Mouse (Mus musculus) intestine, embryonic 16.5 days (tissue): Measurements from ENCODE around the gene Iqcn. TPM values are rescaled to one million over a fixed set of nuclear protein-coding genes. Genes with fewer than 3 reads are reported as not detected.

ENCODE experiments used
- ATAC-seq: fragments of 200-750 bp; cut with Nextera tagmentation; 2 replicates; pipeline ENCODE4 v1.8.0; 2017; ENCODE audit warnings: moderate TSS enrichment, moderate library complexity
- H3K27ac ChIP-seq: fragments of 300-500 bp; sonication (generic); 2 replicates; pipeline ENCODE4 v1.5.1; 2014; ENCODE audit warnings: mild to moderate bottlenecking, low read length
- H3K27me3 ChIP-seq: fragments of 300-500 bp; sonication (generic); replicated peaks from 2 replicates; pipeline ENCODE4 v1.6.1; 2014; ENCODE audit warnings: low read length, control low read depth, mixed read lengths; ENCODE audit not compliant: control insufficient read depth, insufficient read depth
- H3K36me3 ChIP-seq: fragments of 300-500 bp; sonication (generic); 2 replicates; pipeline ENCODE4 v1.6.1; 2014; ENCODE audit warnings: low read length, control low read depth; ENCODE audit not compliant: control insufficient read depth, insufficient read depth
- H3K4me1 ChIP-seq: fragments of 300-500 bp; sonication (generic); 2 replicates; pipeline ENCODE4 v1.6.1; 2014; ENCODE audit warnings: low read length, control low read depth, mixed read lengths; ENCODE audit not compliant: control insufficient read depth, insufficient read depth
- H3K4me2 ChIP-seq: fragments of 300-500 bp; sonication (generic); 2 replicates; pipeline ENCODE4 v1.6.1; 2014; ENCODE audit warnings: low read depth, low read length, control low read depth
- H3K4me3 ChIP-seq: fragments of 300-500 bp; sonication (generic); 2 replicates; pipeline ENCODE4 v1.5.1; 2014; ENCODE audit warnings: mild to moderate bottlenecking, low read length
- H3K9ac ChIP-seq: fragments of 300-500 bp; sonication (generic); 2 replicates; pipeline ENCODE4 v1.6.1; 2014; ENCODE audit warnings: low read depth, low read length
- H3K9me3 ChIP-seq: fragments of 300-500 bp; sonication (generic); 2 replicates; pipeline ENCODE4 v1.6.1; 2016; ENCODE audit warnings: low read length, control low read depth; ENCODE audit not compliant: control insufficient read depth
- WGBS: fragments of 180-500 bp; shearing (Covaris S2); extraction: QIAGEN DNeasy Blood & Tissue Kit; methylation state at CpG from one replicate; pipeline ENCODE4 v1.1.7; 2014; 5-methylcytosine and 5-hydroxymethylcytosine counted together
- polyA plus RNA-seq: library from polyadenylated mRNA; unstranded; fragments of >200 nt; fragmentation: Nextera tagmentation; extraction: Ambion mirVana; gene quantifications from 2 replicates; pipeline ENCODE4 v1.2.1, GENCODE M21; 2015

The Iqcn gene
- polyA plus RNA-seq, 1 experiment from 2014 or later = not detected

DNA sequence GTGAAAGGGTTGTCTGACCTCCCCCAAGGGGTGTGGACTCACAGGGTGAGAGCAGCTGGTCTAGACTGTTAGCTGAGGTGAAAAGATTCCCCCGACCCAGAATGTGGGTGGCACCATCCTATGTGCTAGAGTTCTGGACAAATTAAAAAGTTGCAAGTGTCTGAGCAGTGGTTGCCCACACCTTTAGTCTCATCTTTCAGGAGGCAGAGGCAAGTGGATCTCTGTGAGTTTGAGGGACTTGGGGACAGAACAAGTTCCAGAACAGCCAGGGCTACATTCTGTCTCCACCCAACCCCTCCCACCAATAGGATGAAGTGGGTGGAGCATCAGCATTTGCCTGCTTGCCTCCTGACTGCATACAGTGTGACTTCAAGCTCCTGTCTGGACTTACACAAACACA lies 58.9 kb downstream of the Iqcn start:
- Histone ChIP-seq H3K4me1 (peaks cover 31% of the 10 kb centered on the region), H3K27ac (no peak overlapping the region), H3K9ac (no peak overlapping the region), H3K9me3 (no peaks in the 10 kb centered on the region), H3K4me2 (no peak overlapping the region), H3K36me3 (peaks cover 2% of the 10 kb centered on the region; the same call in 1 of the 2 replicates), H3K27me3 (no peaks in the 10 kb centered on the region), H3K4me3 (no peak overlapping the region)
- 70% methylated on average over 1 of the region's 1 CpGs for WGBS
- ATAC-seq = no peak

DNA sequence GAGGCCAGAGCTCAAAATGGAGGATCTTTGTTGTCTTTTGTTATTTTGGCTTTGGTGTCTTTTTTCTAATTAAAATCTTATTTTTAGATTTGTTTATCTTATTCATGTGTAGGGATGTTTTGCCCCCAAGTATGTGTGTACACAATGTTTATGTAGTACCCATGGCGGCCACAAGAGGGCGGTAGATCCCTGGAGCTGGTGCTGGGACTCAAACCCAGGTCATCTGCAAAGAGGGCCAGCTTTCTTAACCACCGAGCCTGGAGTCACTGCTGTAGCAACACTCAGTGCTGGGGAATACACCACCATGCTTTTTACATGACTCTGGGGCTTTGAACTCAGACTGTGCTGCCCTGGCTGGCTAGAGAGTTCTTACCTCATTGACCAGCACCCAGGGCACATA lies 60.1 kb downstream of the Iqcn start:
- Histone ChIP-seq H3K9ac (0 out of 2 replicates have a peak overlapping the region, but pooled peaks have one; percentile 39), H3K4me2 (peak overlapping the region; percentile 36), H3K4me1 (peaks cover 31% of the 10 kb centered on the region), H3K36me3 (peaks cover 6% of the 10 kb centered on the region), H3K4me3 (no peak overlapping the region), H3K27me3 (no peaks in the 10 kb centered on the region), H3K27ac (peak overlapping the region; percentile 91), H3K9me3 (no peaks in the 10 kb centered on the region)
- no peak for ATAC-seq
- 8% methylated on average over 3 of the region's 3 CpGs for WGBS

DNA sequence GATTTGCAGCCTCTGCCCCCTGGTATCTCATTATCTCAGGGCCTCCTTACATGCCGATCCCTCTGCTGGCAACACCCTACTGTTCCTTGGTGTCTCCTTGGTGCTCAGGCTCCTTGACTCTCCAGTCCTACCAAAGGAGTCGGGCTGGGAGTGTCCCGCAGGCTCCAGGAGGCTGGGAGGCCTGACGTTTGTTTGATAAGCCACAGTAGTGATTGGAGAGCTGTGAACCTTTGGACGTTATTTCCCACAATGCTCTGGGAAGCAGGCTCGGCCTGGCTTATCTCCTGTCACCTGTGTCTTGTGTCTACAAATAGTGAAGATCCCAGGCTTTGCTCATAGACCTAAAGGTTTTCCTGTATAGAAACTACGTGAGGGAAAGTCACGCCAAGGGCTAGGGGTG lies 60.8 kb downstream of the Iqcn start:
- Histone ChIP-seq H3K36me3 (peaks cover 10% of the 10 kb centered on the region), H3K27ac (peak overlapping the region; percentile 91), H3K9me3 (no peaks in the 10 kb centered on the region), H3K27me3 (no peaks in the 10 kb centered on the region), H3K4me2 (peak overlapping the region; percentile 92), H3K4me1 (peaks cover 25% of the 10 kb centered on the region), H3K9ac (0 out of 2 replicates have a peak overlapping the region, but pooled peaks have one; percentile 82), H3K4me3 (0 out of 2 replicates have a peak overlapping the region, but pooled peaks have one; percentile 4)
- peak; percentile 74 for ATAC-seq
- 59% methylated on average over 8 of the region's 8 CpGs for WGBS

DNA sequence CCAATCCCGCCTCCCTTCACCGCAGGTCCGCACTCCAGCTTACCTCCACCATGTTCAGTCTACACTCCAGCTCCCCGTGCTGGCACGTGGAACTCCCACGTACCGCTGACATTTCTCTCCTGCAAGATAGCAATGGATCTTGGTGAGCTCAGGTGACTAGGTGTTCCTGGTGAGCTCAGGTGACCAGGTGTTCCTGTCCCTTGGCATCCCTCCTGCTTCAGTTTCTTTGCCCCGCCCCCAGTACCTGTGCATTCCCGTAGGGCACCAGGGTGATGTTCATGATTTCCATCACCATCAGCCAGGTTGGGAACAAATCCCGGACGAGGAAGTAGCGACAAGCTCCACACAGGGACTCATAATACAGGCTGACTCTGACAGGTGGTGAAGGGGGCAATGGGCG lies 61.4 kb downstream of the Iqcn start:
- peak overlapping the region; percentile 92 for H3K4me2 ChIP-seq
- H3K27me3 ChIP-seq = no peaks in the 10 kb centered on the region
- H3K9ac ChIP-seq = 0 out of 2 replicates have a peak overlapping the region, but pooled peaks have one; percentile 82
- 73% methylated on average over 13 of the region's 13 CpGs for WGBS
- ATAC-seq = no peak
- H3K9me3 ChIP-seq = no peaks in the 10 kb centered on the region
- H3K4me3 ChIP-seq = peak overlapping the region; percentile 66
- H3K27ac ChIP-seq = peak overlapping the region; percentile 91
- H3K4me1 ChIP-seq = peaks cover 19% of the 10 kb centered on the region
- peaks cover 10% of the 10 kb centered on the region for H3K36me3 ChIP-seq

DNA sequence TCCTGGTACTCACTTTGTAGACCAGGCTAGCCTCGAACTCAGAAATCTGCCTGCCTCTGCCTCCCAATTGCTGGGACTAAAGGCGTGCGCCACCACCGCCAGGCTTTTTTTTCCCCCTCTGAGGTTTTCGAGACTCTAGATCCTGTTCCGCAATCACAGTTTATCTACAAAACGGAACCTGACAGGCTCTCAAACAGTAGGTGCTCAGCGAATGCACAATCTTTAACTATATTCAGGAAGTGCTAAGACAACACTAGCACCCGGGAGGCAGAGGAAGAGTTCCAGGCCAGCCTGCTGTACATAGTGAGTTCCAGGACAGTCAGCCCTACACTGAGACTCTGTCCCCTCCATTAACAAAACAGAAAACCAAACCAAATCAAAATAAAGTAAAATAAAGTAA lies 62.1 kb downstream of the Iqcn start:
- peak overlapping the region; percentile 66 for H3K4me3 ChIP-seq
- H3K4me2 ChIP-seq = peak overlapping the region; percentile 92
- H3K27me3 ChIP-seq = no peaks in the 10 kb centered on the region
- peaks cover 15% of the 10 kb centered on the region for H3K36me3 ChIP-seq
- ATAC-seq = no peak
- peaks cover 13% of the 10 kb centered on the region for H3K4me1 ChIP-seq
- H3K9ac ChIP-seq = peak overlapping the region; percentile 82
- H3K27ac ChIP-seq = peak overlapping the region; percentile 91
- 69% methylated on average over 9 of the region's 9 CpGs for WGBS
- no peaks in the 10 kb centered on the region for H3K9me3 ChIP-seq

DNA sequence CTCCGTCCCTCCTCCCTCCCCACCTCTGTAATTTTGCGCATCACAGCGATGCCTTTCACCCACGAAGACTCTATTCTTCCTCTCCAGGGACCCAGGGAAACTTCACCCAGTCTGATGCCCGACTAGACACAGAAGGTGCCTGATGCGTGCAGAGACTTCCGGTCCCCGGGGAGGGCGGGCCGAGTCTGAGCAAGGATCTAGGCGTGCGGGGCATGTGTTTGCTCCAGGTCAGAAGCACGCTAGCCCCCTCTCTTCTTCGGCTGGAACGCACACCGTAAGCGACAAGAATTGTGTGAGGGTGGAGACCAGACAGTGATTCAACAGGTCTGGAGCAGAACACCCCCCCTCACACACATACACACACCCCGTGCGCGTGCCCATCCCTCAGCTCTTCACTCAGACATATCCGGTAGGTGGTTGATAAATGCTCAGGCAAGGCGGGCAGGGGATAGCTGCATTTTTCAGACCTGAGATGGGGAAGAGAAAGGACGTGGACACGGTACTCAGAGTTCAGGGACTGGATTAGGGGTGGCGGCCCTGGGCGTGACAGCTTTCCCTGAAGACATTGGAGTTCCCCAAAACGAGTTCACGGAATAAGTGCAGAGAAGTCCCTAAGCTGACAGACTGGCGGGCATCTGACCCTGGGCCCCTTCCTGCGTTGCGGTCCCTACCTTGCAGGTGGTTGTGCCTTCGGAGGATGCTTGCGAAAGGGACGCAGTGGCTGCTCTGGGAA lies 62.7 kb downstream of the Iqcn start:
- ATAC-seq = 0 out of 2 replicates have a peak, but pooled peaks have one; percentile 3
- peaks cover 22% of the 10 kb centered on the region for H3K36me3 ChIP-seq
- no peaks in the 10 kb centered on the region for H3K27me3 ChIP-seq
- H3K4me1 ChIP-seq = peaks cover 13% of the 10 kb centered on the region
- 2% methylated on average over 34 of the region's 34 CpGs for WGBS
- peak overlapping the region; percentile 91 for H3K27ac ChIP-seq
- H3K4me3 ChIP-seq = peak overlapping the region; percentile 66
- H3K9me3 ChIP-seq = no peaks in the 10 kb centered on the region
- peak overlapping the region; percentile 92 for H3K4me2 ChIP-seq
- H3K9ac ChIP-seq = peak overlapping the region; percentile 82

DNA sequence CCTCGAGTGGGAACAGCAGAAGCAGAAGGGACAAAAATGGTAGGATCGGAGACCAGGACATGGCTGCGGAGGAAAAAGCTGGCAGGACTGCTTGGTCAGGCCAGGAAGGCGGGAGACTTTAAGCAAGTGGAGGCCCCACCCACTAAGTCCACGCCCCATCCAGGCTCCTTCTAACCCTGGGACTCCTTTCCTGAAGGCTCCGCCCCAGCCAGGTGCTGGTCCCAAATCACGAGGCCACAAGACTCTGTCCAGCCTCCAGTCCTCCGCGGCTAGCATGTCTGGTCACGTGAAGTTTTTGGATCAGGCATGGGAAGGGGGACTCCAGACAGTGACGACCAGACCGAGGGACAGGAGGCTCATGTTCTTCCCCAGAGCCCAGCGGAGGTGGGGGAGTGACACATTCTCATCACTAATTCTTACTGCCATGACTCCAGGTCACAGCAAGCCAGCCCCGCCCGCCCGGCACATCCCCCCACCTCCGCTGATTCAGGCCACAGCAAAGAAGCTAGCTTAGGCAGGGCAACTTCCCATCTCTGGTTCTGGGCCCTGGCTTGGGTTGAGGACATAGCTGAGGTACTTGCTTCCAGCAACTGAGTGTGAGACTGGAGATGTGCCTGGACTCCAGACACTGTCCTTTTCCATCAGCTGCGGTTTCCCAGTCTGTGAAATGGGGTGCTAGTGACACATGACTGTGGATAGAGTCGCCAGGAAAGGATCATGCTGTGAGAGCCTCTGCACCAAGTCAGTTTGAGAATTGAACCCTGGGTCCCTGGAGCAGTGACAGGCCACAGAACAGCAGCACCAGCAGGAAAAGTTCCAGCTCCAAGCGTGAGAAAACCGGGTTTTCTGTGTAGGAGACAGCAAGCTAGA lies 63.5 kb downstream of the Iqcn start:
- Histone ChIP-seq H3K4me1 (peaks cover 13% of the 10 kb centered on the region), H3K36me3 (peaks cover 28% of the 10 kb centered on the region), H3K4me3 (peak overlapping the region; percentile 66), H3K9ac (peak overlapping the region; percentile 82), H3K9me3 (no peaks in the 10 kb centered on the region), H3K27me3 (no peaks in the 10 kb centered on the region), H3K27ac (peak overlapping the region; percentile 91), H3K4me2 (peak overlapping the region; percentile 92)
- ATAC-seq = peak; percentile 59
- WGBS = 10% methylated on average over 21 of the region's 21 CpGs
